Mouse (Mus musculus) lung, adult 2 months (tissue): ENCODE data around the gene Uhrf1. TPM values are rescaled to one million over a fixed set of nuclear protein-coding genes. Genes with fewer than 3 reads are reported as not detected.

ENCODE experiments used
- DNase-seq: peaks from one replicate; pipeline ENCODE4 v3.0.0; 2022
- H3K4me1 ChIP-seq: fragments of 200-500 bp; 2 replicates; pipeline ENCODE4 v1.6.1; 2011; ENCODE audit warnings: low read length; ENCODE audit not compliant: control insufficient read depth, insufficient read depth
- H3K4me3 ChIP-seq: fragments of 200-500 bp; replicated peaks from 2 replicates; pipeline ENCODE3; 2011; ENCODE audit warnings: low read depth, mild to moderate bottlenecking, control low read depth, low read length; ENCODE audit errors: extremely low read depth
- CTCF ChIP-seq: fragments of 200-500 bp; IDR thresholded peaks from 2 replicates; pipeline ENCODE4 v1.5.1; 2011; ENCODE audit warnings: mild to moderate bottlenecking, low read length, control low read depth; ENCODE audit not compliant: insufficient read depth
- POLR2A ChIP-seq: fragments of 200-500 bp; IDR thresholded peaks from 2 replicates; pipeline ENCODE4 v1.6.1; 2011; ENCODE audit warnings: low read depth, mild to moderate bottlenecking, control low read depth, low read length, borderline replicate concordance; ENCODE audit errors: extremely low read depth
- whole genome bisulfite sequencing: fragments of 180-500 bp; shearing (Covaris S2); methylation state at CpG from one replicate; pipeline ENCODE4 v1.1.7; 2018; 5-methylcytosine and 5-hydroxymethylcytosine counted together
- polyA plus RNA-seq: library from polyadenylated mRNA; depleted of rRNA; stranded (reverse); fragments of >200 nt; gene quantifications from 2 replicates; pipeline ENCODE4 v1.2.3, GENCODE M21; 2012

Gene Uhrf1
- polyA plus RNA-seq, 1 experiment = 3.2 TPM

GRCm38 (mm10) chr17:56298238-56298637 lies 4.9 kb upstream of the Uhrf1 start:
- TF ChIP-seq POLR2A = no peak
- TF ChIP-seq CTCF = no peak
- Histone ChIP-seq H3K4me3 (no peak overlapping the region), H3K4me1 (no peaks in the 10 kb centered on the region)
- DNase-seq = no peak
- WGBS = 86% methylated on average over 1 of the region's 1 CpGs

GRCm38 (mm10) chr17:56300186-56300585 lies 2.9 kb upstream of the Uhrf1 start, which contains the start of gene Arrdc5:
Gene Arrdc5, minus strand, starts transcription at chr17:56300286.
- no peak for DNase-seq
- WGBS = 90% methylated on average over 9 of the region's 9 CpGs
- TF ChIP-seq CTCF (no peak), POLR2A (no peak)
- H3K4me3 ChIP-seq = no peak within 1 kb of the TSS
- 0 out of 2 replicates have a peak, but pooled peaks cover 2% of the 10 kb centered on the region for H3K4me1 ChIP-seq

GRCm38 (mm10) chr17:56302363-56302996 lies 641 bp upstream of the Uhrf1 start:
- H3K4me3 ChIP-seq = no peak overlapping the region
- WGBS = 35% methylated on average over 13 of the region's 13 CpGs
- DNase-seq = no peak
- 0 out of 2 replicates have a peak, but pooled peaks cover 2% of the 10 kb centered on the region for H3K4me1 ChIP-seq
- no peak for TF ChIP-seq POLR2A
- no peak for TF ChIP-seq CTCF

GRCm38 (mm10) chr17:56303847-56304586 lies 896 bp downstream of the Uhrf1 start:
- H3K4me1 ChIP-seq = 0 out of 2 replicates have a peak, but pooled peaks cover 2% of the 10 kb centered on the region
- no peak for TF ChIP-seq POLR2A
- TF ChIP-seq CTCF = no peak
- H3K4me3 ChIP-seq = peak overlapping the region; percentile 77
- DNase-seq = peak; percentile 94
- WGBS = under 1% methylated on average over 68 of the region's 68 CpGs

GRCm38 (mm10) chr17:56304718-56305117 lies 1.6 kb downstream of the Uhrf1 start:
- DNase-seq = no peak
- TF ChIP-seq POLR2A (no peak), CTCF (no peak)
- 0 out of 2 replicates have a peak, but pooled peaks cover 2% of the 10 kb centered on the region for H3K4me1 ChIP-seq
- WGBS = 12% methylated on average over 11 of the region's 11 CpGs
- no peak overlapping the region for H3K4me3 ChIP-seq

GRCm38 (mm10) chr17:56305156-56305555 lies 2.0 kb downstream of the Uhrf1 start:
- no peak overlapping the region for H3K4me3 ChIP-seq

GRCm38 (mm10) chr17:56305826-56306225 lies 2.7 kb downstream of the Uhrf1 start:
- WGBS = 47% methylated on average over 8 of the region's 8 CpGs
- Histone ChIP-seq H3K4me3 (no peak overlapping the region), H3K4me1 (0 out of 2 replicates have a peak, but pooled peaks cover 2% of the 10 kb centered on the region)
- TF ChIP-seq CTCF (peak; percentile 38; the same call in 1 of the 2 replicates), POLR2A (no peak)
- no peak for DNase-seq

More at GRCm38 (mm10) chr17:56305156-56305555, 2.0 kb downstream of the Uhrf1 start:
- TF ChIP-seq POLR2A (no peak), CTCF (no peak)
- DNase-seq = no peak
- 0 out of 2 replicates have a peak, but pooled peaks cover 2% of the 10 kb centered on the region for H3K4me1 ChIP-seq
- WGBS = 33% methylated on average over 9 of the region's 9 CpGs

- Histone ChIP-seq H3K4me3 (no peak overlapping the region), H3K4me1 (0 out of 2 replicates have a peak, but pooled peaks cover 2% of the 10 kb centered on the region)
- no peak for DNase-seq
- 57% methylated on average over 6 of the region's 6 CpGs for WGBS
- TF ChIP-seq POLR2A (no peak), CTCF (no peak)
Observed at GRCm38 (mm10) chr17:56308088-56308487, 5.0 kb downstream of the Uhrf1 start.

- 76% methylated on average over 15 of the region's 15 CpGs for WGBS
- no peak for DNase-seq
- H3K4me3 ChIP-seq = no peak overlapping the region
- H3K4me1 ChIP-seq = 0 out of 2 replicates have a peak, but pooled peaks cover 2% of the 10 kb centered on the region
- TF ChIP-seq CTCF (no peak), POLR2A (no peak)
Observed at GRCm38 (mm10) chr17:56309191-56309945, 6.2 kb downstream of the Uhrf1 start.
